Mouse (Mus musculus) CD4-positive, CD25-positive, alpha-beta regulatory T cell, adult 4 months (primary cell): Measurements from ENCODE around the gene Tmeff1. TPM values are rescaled to one million over a fixed set of nuclear protein-coding genes. Genes with fewer than 3 reads are reported as not detected.

Experiments
- ATAC-seq: one replicate; pipeline ENCODE4 v1.8.0; 2017
- polyA plus RNA-seq, 2 experiments: library from polyadenylated mRNA; unstranded; fragments of 100-300 nt; shearing (Covaris generic); gene quantifications; one replicate each; pipeline ENCODE4 v1.2.1; 2017

The Tmeff1 gene
- polyA plus RNA-seq, 2 experiments from 2014 or later = 0.34 TPM; not detected in 1

GRCm38 (mm10) chr4:48624961-48625360 lies 40.0 kb downstream of the Tmeff1 start:
- no peak for ATAC-seq

GRCm38 (mm10) chr4:48625836-48626235 lies 40.9 kb downstream of the Tmeff1 start:
- no peak for ATAC-seq

- ATAC-seq = no peak
These were observed 44.5 kb downstream of the Tmeff1 start for GRCm38 (mm10) chr4:48629445-48629844.

GRCm38 (mm10) chr4:48633529-48633928 lies 48.6 kb downstream of the Tmeff1 start:
- no peak for ATAC-seq

GRCm38 (mm10) chr4:48634058-48634457 lies 49.1 kb downstream of the Tmeff1 start:
- ATAC-seq = no peak

- ATAC-seq = no peak
These were observed 51.9 kb downstream of the Tmeff1 start for GRCm38 (mm10) chr4:48636831-48637230.

- ATAC-seq = no peak
These were observed 53.2 kb downstream of the Tmeff1 start for GRCm38 (mm10) chr4:48638132-48638531.

- no peak for ATAC-seq
These were observed 54.5 kb downstream of the Tmeff1 start for GRCm38 (mm10) chr4:48639503-48639902.

GRCm38 (mm10) chr4:48643801-48644200 lies 58.8 kb downstream of the Tmeff1 start:
- ATAC-seq = no peak

- no peak for ATAC-seq
These were observed 61.2 kb downstream of the Tmeff1 start for GRCm38 (mm10) chr4:48646143-48646542.

GRCm38 (mm10) chr4:48650617-48651360 lies 65.8 kb downstream of the Tmeff1 start:
- ATAC-seq = no peak

GRCm38 (mm10) chr4:48654118-48654517 lies 69.1 kb downstream of the Tmeff1 start:
- ATAC-seq = no peak

GRCm38 (mm10) chr4:48656530-48656929 lies 71.6 kb downstream of the Tmeff1 start:
- ATAC-seq = no peak

- ATAC-seq = no peak
These were observed 75.2 kb downstream of the Tmeff1 start for GRCm38 (mm10) chr4:48660144-48660543.

GRCm38 (mm10) chr4:48660619-48661575 lies 75.9 kb downstream of the Tmeff1 start:
- no peak for ATAC-seq

GRCm38 (mm10) chr4:48663271-48663670 lies 78.3 kb downstream of the Tmeff1 start, which contains the start of gene Cavin4:
TSS of gene Cavin4 (plus strand) at chr4:48663514.
- no peak for ATAC-seq

- ATAC-seq = no peak
These were observed 79.0 kb downstream of the Tmeff1 start for GRCm38 (mm10) chr4:48664021-48664420.

GRCm38 (mm10) chr4:48667279-48667678 lies 82.3 kb downstream of the Tmeff1 start:
- ATAC-seq = no peak

- no peak for ATAC-seq
These were observed 87.9 kb downstream of the Tmeff1 start for GRCm38 (mm10) chr4:48672915-48673314.

- no peak for ATAC-seq
These were observed 89.4 kb downstream of the Tmeff1 start for GRCm38 (mm10) chr4:48674412-48674811.

- ATAC-seq = no peak
These were observed 91.7 kb downstream of the Tmeff1 start for GRCm38 (mm10) chr4:48676570-48677185.

- no peak for ATAC-seq
These were observed 92.3 kb downstream of the Tmeff1 start for GRCm38 (mm10) chr4:48677276-48677675.

GRCm38 (mm10) chr4:48677812-48678211 lies 92.8 kb downstream of the Tmeff1 start:
- ATAC-seq = no peak
